Mouse (Mus musculus): ENCODE data around the gene Pecam1.
A peak's percentile ranks its signal among the peaks of the same experiment; 100 is the strongest.
"Not testable (repeated sequence)": the region's sequence is repeated elsewhere in the genome, so short reads cannot be mapped to it uniquely, and the experiment has no call there.

Gene Pecam1

GRCm38 (mm10) chr11:106668336-106668735, 82.1 kb downstream of the Pecam1 start:
- no peak for DNase-seq (ENCODE audit: low read depth, low spot score)

GRCm38 (mm10) chr11:106667855-106668254, 82.6 kb downstream of the Pecam1 start:
- no peak for DNase-seq (ENCODE audit: low read depth, low spot score)

GRCm38 (mm10) chr11:106666470-106667107, 83.8 kb downstream of the Pecam1 start:
- no peak for DNase-seq (ENCODE audit: low read depth, low spot score)

- no peak for DNase-seq (ENCODE audit: low read depth, low spot score)
Observed at GRCm38 (mm10) chr11:106665841-106666240, 84.6 kb downstream of the Pecam1 start.

- DNase-seq (ENCODE audit: low read depth, low spot score), result no peak
Observed at GRCm38 (mm10) chr11:106665328-106665727, 85.1 kb downstream of the Pecam1 start.

- no peak for DNase-seq (ENCODE audit: low read depth, low spot score)
Observed at GRCm38 (mm10) chr11:106664691-106665090, 85.7 kb downstream of the Pecam1 start.

- DNase-seq (ENCODE audit: low read depth, low spot score), result no peak
Observed at GRCm38 (mm10) chr11:106663838-106664237, 86.6 kb downstream of the Pecam1 start.

- DNase-seq (ENCODE audit: low read depth, low spot score), result no peak
Observed at GRCm38 (mm10) chr11:106662634-106663407, 87.6 kb downstream of the Pecam1 start.

GRCm38 (mm10) chr11:106660453-106661081, 89.9 kb downstream of the Pecam1 start:
- no peak for DNase-seq (ENCODE audit: low read depth, low spot score)

- DNase-seq (ENCODE audit: low read depth, low spot score), result peak; percentile 41
Observed at GRCm38 (mm10) chr11:106659598-106660295, 90.7 kb downstream of the Pecam1 start.

- no peak for DNase-seq (ENCODE audit: low read depth, low spot score)
Observed at GRCm38 (mm10) chr11:106658051-106658880, 92.2 kb downstream of the Pecam1 start.

GRCm38 (mm10) chr11:106656896-106657498, 93.4 kb downstream of the Pecam1 start:
- DNase-seq (ENCODE audit: low read depth, low spot score), result not testable (repeated sequence)

GRCm38 (mm10) chr11:106648347-106648746, 102.1 kb downstream of the Pecam1 start:
- DNase-seq (ENCODE audit: low read depth, low spot score), result peak; percentile 80

- DNase-seq (ENCODE audit: low read depth, low spot score), result no peak
Observed at GRCm38 (mm10) chr11:106642966-106643637, 107.3 kb downstream of the Pecam1 start.

- no peak for DNase-seq (ENCODE audit: low read depth, low spot score)
Observed at GRCm38 (mm10) chr11:106641580-106641979, 108.8 kb downstream of the Pecam1 start.

GRCm38 (mm10) chr11:106640059-106640458, 110.4 kb downstream of the Pecam1 start:
- DNase-seq (ENCODE audit: low read depth, low spot score), result no peak

- no peak for DNase-seq (ENCODE audit: low read depth, low spot score)
Observed at GRCm38 (mm10) chr11:106639356-106639692, 111.1 kb downstream of the Pecam1 start.

- DNase-seq (ENCODE audit: low read depth, low spot score), result no peak
Observed at GRCm38 (mm10) chr11:106638551-106639355, 111.7 kb downstream of the Pecam1 start.

- DNase-seq (ENCODE audit: low read depth, low spot score), result no peak
Observed at GRCm38 (mm10) chr11:106637754-106638153, 112.7 kb downstream of the Pecam1 start.
